Mouse (Mus musculus) CH12.LX (cell line): Measurements from ENCODE around the gene Bcl2l12. TPM values are rescaled to one million over a fixed set of nuclear protein-coding genes. Genes with fewer than 3 reads are reported as not detected.

Experiments
- DNase-seq: peaks from one replicate; pipeline ENCODE4 v3.0.0-alpha.2; 2013; ENCODE audit errors: extremely low read depth
- H3K27ac ChIP-seq: 2 replicates; pipeline ENCODE4 v1.5.1; 2012; ENCODE audit warnings: low read depth, mild to moderate bottlenecking, control low read depth, moderate library complexity; ENCODE audit not compliant: insufficient read depth
- H3K27me3 ChIP-seq: replicated peaks from 2 replicates; pipeline ENCODE3; 2012; ENCODE audit warnings: inconsistent platforms
- H3K36me3 ChIP-seq, 2 experiments: replicated peaks in 1 of 2; 2 replicates each; pipeline versions ENCODE3 to v1.6.1; 2012; ENCODE audit warnings: inconsistent platforms in 1 of 2, low read length in 1 of 2, mild to moderate bottlenecking in 1 of 2, mixed read lengths in 1 of 2, moderate library complexity in 1 of 2; ENCODE audit not compliant: control insufficient read depth in 1 of 2, insufficient read depth in 1 of 2
- H3K4me1 ChIP-seq, 2 experiments: 2 replicates each; pipeline ENCODE4 v1.6.1; 2012; ENCODE audit warnings: inconsistent platforms in 1 of 2, moderate library complexity in 1 of 2; ENCODE audit not compliant: insufficient read depth in 2 of 2, control insufficient read depth in 1 of 2
- H3K4me2 ChIP-seq: 2 replicates; pipeline ENCODE4 v1.6.1; 2012; ENCODE audit warnings: low read depth, mild to moderate bottlenecking, control low read depth; ENCODE audit not compliant: poor library complexity, insufficient read depth, severe bottlenecking
- H3K4me3 ChIP-seq, 3 experiments: fragments of 150-350 bp in 1 of 3; sonication (generic) in 1 of 3; replicated peaks in 1 of 3; 2 replicates each; pipeline versions ENCODE3 to v1.5.1; 2011 to 2012; ENCODE audit warnings: low read depth in 2 of 3, low read length in 2 of 3, mild to moderate bottlenecking in 2 of 3, moderate library complexity in 2 of 3, control low read depth in 1 of 3, improper control_type of control experiment in 1 of 3, inconsistent platforms in 1 of 3, mixed read lengths in 1 of 3; ENCODE audit not compliant: poor library complexity in 1 of 3
- H3K79me2 ChIP-seq: replicated peaks from 2 replicates; pipeline ENCODE4 v1.6.1; 2012; ENCODE audit warnings: mild to moderate bottlenecking, moderate library complexity; ENCODE audit not compliant: control insufficient read depth, poor library complexity, insufficient read depth, severe bottlenecking; ENCODE audit errors: extremely low read depth
- H3K9ac ChIP-seq: 2 replicates; pipeline ENCODE4 v1.6.1; 2012; ENCODE audit warnings: low read depth, mild to moderate bottlenecking, control low read depth, moderate library complexity; ENCODE audit not compliant: insufficient read depth
- H3K9me3 ChIP-seq: replicated peaks from 2 replicates; pipeline ENCODE3; 2012; ENCODE audit warnings: low read length, inconsistent platforms, mixed read lengths
- BHLHE40 ChIP-seq: IDR thresholded peaks from 2 replicates; pipeline ENCODE4 v1.6.1; 2011; ENCODE audit warnings: mild to moderate bottlenecking, low read depth, low read length, improper control_type of control experiment
- CHD2 ChIP-seq: IDR thresholded peaks from 2 replicates; pipeline ENCODE4 v1.6.1; 2011; ENCODE audit warnings: low read length, improper control_type of control experiment
- CTCF ChIP-seq, 2 experiments: IDR thresholded peaks in 1 of 2; conservative IDR thresholded peaks in 1 of 2; 2 replicates each; pipeline ENCODE4 v1.5.1; 2011 to 2012; ENCODE audit warnings: low read depth in 2 of 2, low read length in 2 of 2, improper control_type of control experiment in 1 of 2, inconsistent platforms in 1 of 2, mild to moderate bottlenecking in 1 of 2, moderate library complexity in 1 of 2
- E2F4 ChIP-seq: IDR thresholded peaks from 2 replicates; pipeline ENCODE4 v1.6.1; 2011; ENCODE audit warnings: low read depth, low read length, improper control_type of control experiment; ENCODE audit not compliant: insufficient replicate concordance
- HCFC1 ChIP-seq: IDR thresholded peaks from 2 replicates; pipeline ENCODE4 v1.6.1; 2012; ENCODE audit warnings: low read depth, mild to moderate bottlenecking, inconsistent platforms, low read length, improper control_type of control experiment
- JUN ChIP-seq: IDR thresholded peaks from 2 replicates; pipeline ENCODE4 v1.6.1; 2011; ENCODE audit warnings: low read depth, mild to moderate bottlenecking, low read length, improper control_type of control experiment, moderate library complexity; ENCODE audit not compliant: insufficient read depth
- JUND ChIP-seq: conservative IDR thresholded peaks from 2 replicates; pipeline ENCODE4 v1.6.1; 2011; ENCODE audit warnings: low read depth, low read length, improper control_type of control experiment
- KAT2A ChIP-seq: IDR thresholded peaks from 2 replicates; pipeline ENCODE4 v1.6.1; 2012; ENCODE audit warnings: low read length, improper control_type of control experiment, inconsistent platforms; ENCODE audit not compliant: insufficient replicate concordance
- MXI1 ChIP-seq: IDR thresholded peaks from 2 replicates; pipeline ENCODE4 v1.6.1; 2011; ENCODE audit warnings: mild to moderate bottlenecking, low read depth, low read length, improper control_type of control experiment
- NELFE ChIP-seq: IDR thresholded peaks from 2 replicates; pipeline ENCODE4 v1.6.1; 2011; ENCODE audit warnings: low read depth, low read length, improper control_type of control experiment
- NRF1 ChIP-seq: IDR thresholded peaks from 2 replicates; pipeline ENCODE4 v1.6.1; 2014; ENCODE audit warnings: low read depth, mild to moderate bottlenecking, inconsistent platforms, low read length, improper control_type of control experiment, moderate library complexity
- POLR2A ChIP-seq: IDR thresholded peaks from 2 replicates; pipeline ENCODE4 v1.6.1; 2011; ENCODE audit warnings: low read depth, mild to moderate bottlenecking, improper control_type of control experiment, low read length
- TCF12 ChIP-seq: IDR thresholded peaks from 2 replicates; pipeline ENCODE4 v1.6.1; 2014; ENCODE audit warnings: low read depth, mild to moderate bottlenecking, inconsistent platforms, low read length, improper control_type of control experiment
- ZKSCAN1 ChIP-seq: IDR thresholded peaks from 2 replicates; pipeline ENCODE4 v1.6.1; 2012; ENCODE audit warnings: low read depth, inconsistent platforms, low read length, improper control_type of control experiment, borderline replicate concordance
- ZMIZ1 ChIP-seq: IDR thresholded peaks from 2 replicates; pipeline ENCODE4 v1.6.1; 2012; ENCODE audit warnings: low read depth, mild to moderate bottlenecking, inconsistent platforms, low read length, improper control_type of control experiment
- dilution Hi-C: fragments of 300-500 bp; cut with MboI; formaldehyde crosslinking; loops from 2 replicates; pipeline ENCODE4 v1.14.3; 2020; ENCODE audit warnings: low sequenced_read_pairs; ENCODE audit not compliant: extremely low pct_unique_long_range_greater_than_20kb, extremely low pct_ligation_motif_present
- in situ Hi-C: fragments of 300-500 bp; cut with MboI; formaldehyde crosslinking; loops from 3 replicates; pipeline ENCODE4 v1.14.3; 2019; ENCODE audit warnings: low sequenced_read_pairs, low pct_ligation_motif_present, low pct_unique_long_range_greater_than_20kb, mixed read lengths
- polyA plus RNA-seq: library from polyadenylated mRNA; unstranded; fragments of >175 nt; gene quantifications from 2 replicates; pipeline ENCODE4 v1.2.1, GENCODE M21; 2012; ENCODE audit warnings: low read depth; ENCODE audit not compliant: insufficient read length
- total RNA-seq, 2 experiments: library from RNA; depleted of rRNA; stranded (reverse); fragments of 300-350 nt in 1 of 2; fragments of >200 nt in 1 of 2; gene quantifications; 2 replicates each; pipeline ENCODE4 v1.2.3; 2012 to 2014

The Bcl2l12 gene
- total and polyA plus RNA-seq, 3 experiments: 9.2 to 12.6 (median 11.8) TPM

DNA sequence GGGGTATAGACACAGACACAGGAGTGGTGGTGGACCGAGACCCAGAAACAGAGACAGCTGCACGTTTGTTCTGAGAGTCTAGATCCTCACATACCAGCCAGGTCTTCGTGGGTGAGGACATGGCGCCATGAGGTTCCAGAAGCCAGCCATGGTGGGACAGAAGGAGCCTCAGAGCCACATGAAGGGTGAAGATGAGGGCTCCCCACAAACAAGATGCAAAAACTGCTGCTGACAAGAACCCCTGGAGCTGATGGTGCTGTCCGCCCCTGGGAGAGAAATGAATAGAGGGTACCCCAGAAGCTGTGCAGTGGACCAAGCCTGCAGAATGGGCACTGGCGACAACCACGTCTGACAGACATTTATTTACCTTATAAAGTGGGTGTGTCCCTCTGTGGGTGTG is 27.4 kb downstream of the Bcl2l12 start:
- H3K9ac ChIP-seq: no peak overlapping the region; the same call in 1 of the 2 replicates
- in situ Hi-C loops: no loop called here
- H3K36me3 ChIP-seq: peaks cover 1 to 32% of the 10 kb centered on the region in 2 experiments
- DNase-seq: no peak
- dilution Hi-C loops: no loop called here
- peak overlapping the region; percentile 71 for H3K4me2 ChIP-seq
- no peaks in the 10 kb centered on the region for H3K9me3 ChIP-seq
- H3K27ac ChIP-seq: no peak overlapping the region
- TF ChIP-seq MXI1 (no peak), JUN (no peak), CTCF (conservative IDR thresholded peaks at IDR 0.05 in 1 of 2, IDR thresholded peaks at IDR 0.05 in 1 of 2; ENCODE audit: low read depth in 2 of 2, low read length in 2 of 2) (no peak), TCF12 (no peak), NELFE (no peak), KAT2A (no peak), E2F4 (no peak)
- peak overlapping the region in 1 of 3 experiments; percentile 56 for H3K4me3 ChIP-seq
- no peaks in the 10 kb centered on the region for H3K27me3 ChIP-seq
- no peaks in the 10 kb centered on the region for H3K79me2 ChIP-seq
- H3K4me1 ChIP-seq: peaks cover 7 to 25% of the 10 kb centered on the region in 2 experiments; a peak in 3 of 4 replicates

- peaks cover 7 to 25% of the 10 kb centered on the region in 2 experiments; a peak in 3 of 4 replicates for H3K4me1 ChIP-seq
- H3K27me3 ChIP-seq: no peaks in the 10 kb centered on the region
- H3K4me3 ChIP-seq: peak overlapping the region; percentile 52 to 62 (median 56)
- peak overlapping the region; percentile 65 for H3K27ac ChIP-seq
- peaks cover 0 to 33% of the 10 kb centered on the region in 2 experiments for H3K36me3 ChIP-seq
- DNase-seq: peak; percentile 93
- in situ Hi-C loops (no loop called here), dilution Hi-C loops (no loop called here)
- peak overlapping the region; percentile 86 for H3K4me2 ChIP-seq
- H3K9me3 ChIP-seq: no peaks in the 10 kb centered on the region
- H3K79me2 ChIP-seq: no peaks in the 10 kb centered on the region
- H3K9ac ChIP-seq: peak overlapping the region; percentile 22; the same call in 1 of the 2 replicates
- no peak for TF ChIP-seq CTCF (conservative IDR thresholded peaks at IDR 0.05 in 1 of 2, IDR thresholded peaks at IDR 0.05 in 1 of 2; ENCODE audit: low read depth in 2 of 2, low read length in 2 of 2)
- no peak for TF ChIP-seq ZKSCAN1
- TF ChIP-seq TCF12: 0 out of 2 replicates have a peak, but pooled peaks have one; percentile 28
- TF ChIP-seq NELFE: peak; percentile 20; the same call in 1 of the 2 replicates
- 0 out of 2 replicates have a peak, but pooled peaks have one; percentile 18 for TF ChIP-seq BHLHE40
- 0 out of 2 replicates have a peak, but pooled peaks have one; percentile 46 for TF ChIP-seq MXI1
- 0 out of 2 replicates have a peak, but pooled peaks have one; percentile 40 for TF ChIP-seq HCFC1
- TF ChIP-seq JUND: no peak
- TF ChIP-seq CHD2: peak; percentile 87
- peak; percentile 72 for TF ChIP-seq ZMIZ1
- peak; percentile 64 for TF ChIP-seq NRF1
- TF ChIP-seq POLR2A: peak; percentile 67; the same call in 1 of the 2 replicates
- TF ChIP-seq, all 38 proteins: peak for 9
Measured at GRCm38 (mm10) chr7:44970231-44970691, 28.3 kb downstream of the Bcl2l12 start.
